Mouse (Mus musculus) naive thymus-derived CD4-positive, alpha-beta T cell, adult 2 months (primary cell): ENCODE results near the gene Hist2h2ab.
"Not testable (repeated sequence)": the region's sequence is repeated elsewhere in the genome, so short reads cannot be mapped to it uniquely, and the experiment has no call there.

Experiments
- DNase-seq: peaks from one replicate; pipeline ENCODE4 v3.0.0-alpha.2; 2011; ENCODE audit warnings: low read depth

Hist2h2ab gene

DNA sequence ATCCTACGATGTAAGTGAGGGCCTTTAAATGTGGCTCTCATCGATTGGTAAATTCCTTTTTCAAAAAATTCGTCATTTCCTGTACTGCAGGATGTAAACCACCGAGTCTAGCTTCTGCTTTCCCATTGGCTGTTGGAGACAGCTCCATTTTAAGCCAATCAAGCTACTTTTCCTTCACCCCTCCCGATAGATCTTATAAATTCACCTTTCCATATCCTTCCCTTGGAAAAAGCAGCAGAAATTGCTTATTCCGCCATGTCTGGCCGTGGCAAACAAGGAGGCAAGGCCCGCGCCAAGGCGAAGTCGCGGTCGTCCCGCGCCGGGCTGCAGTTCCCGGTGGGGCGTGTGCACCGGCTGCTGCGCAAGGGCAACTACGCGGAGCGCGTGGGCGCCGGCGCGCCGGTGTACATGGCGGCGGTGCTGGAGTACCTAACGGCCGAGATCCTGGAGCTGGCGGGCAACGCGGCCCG, at the start of gene Hist2h2ab, which contains the start of gene Bola1:
Gene Hist2h2ab (plus strand): TSS at position 205 of the 470 bp plus-strand sequence.
Gene Bola1 (minus strand): TSS at position 49 of the 470 bp plus-strand sequence.
- peak; percentile 92 for DNase-seq

DNA sequence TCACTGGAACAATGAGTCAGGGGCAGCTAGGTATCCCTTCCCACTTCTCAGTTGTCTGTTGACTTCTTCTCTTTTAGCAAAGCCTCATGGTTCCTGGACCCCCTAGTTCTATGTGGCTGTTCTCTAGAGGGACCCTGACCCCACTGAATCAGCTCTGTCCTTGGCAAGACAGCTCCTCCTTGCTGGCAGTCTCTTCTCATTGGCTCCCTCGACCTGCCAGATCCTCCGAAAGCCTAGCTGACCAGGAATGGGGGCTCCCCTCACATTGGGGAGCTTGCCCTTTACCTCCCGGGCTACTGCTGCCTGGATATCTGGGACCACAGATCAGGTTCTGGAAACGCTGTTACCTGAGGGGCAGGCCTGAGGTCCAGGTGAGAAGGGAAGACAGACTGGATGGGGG, 49.4 kb upstream of the Hist2h2ab start:
- no peak for DNase-seq

DNA sequence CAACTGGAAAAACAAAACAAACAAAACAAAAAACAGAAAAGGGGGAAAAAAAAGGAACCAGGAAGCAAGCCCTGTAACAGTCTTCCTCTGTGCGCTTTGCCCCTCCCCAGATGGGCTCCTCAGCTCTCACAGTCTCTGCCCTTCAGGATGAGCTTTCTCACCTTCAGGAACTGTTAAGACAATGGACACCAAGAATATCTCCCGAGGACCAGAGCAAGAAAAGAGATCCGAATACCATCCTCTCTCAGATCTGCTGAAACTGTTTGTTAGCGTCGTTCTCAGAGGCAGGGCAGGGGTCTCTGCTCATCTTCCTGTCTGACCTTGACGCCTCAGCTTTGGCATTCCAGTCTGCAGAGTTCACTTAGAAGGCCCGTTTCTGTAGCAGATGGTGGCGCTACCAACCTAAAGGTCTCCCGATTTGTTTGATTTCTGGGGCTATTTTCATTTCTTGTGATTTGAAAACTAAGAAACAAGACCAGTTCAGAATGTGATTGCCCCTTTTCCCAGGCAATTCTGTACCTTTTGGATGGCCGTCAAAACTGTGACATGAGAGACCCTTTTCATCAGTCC, 48.6 kb upstream of the Hist2h2ab start:
- DNase-seq, result peak; percentile 47

DNA sequence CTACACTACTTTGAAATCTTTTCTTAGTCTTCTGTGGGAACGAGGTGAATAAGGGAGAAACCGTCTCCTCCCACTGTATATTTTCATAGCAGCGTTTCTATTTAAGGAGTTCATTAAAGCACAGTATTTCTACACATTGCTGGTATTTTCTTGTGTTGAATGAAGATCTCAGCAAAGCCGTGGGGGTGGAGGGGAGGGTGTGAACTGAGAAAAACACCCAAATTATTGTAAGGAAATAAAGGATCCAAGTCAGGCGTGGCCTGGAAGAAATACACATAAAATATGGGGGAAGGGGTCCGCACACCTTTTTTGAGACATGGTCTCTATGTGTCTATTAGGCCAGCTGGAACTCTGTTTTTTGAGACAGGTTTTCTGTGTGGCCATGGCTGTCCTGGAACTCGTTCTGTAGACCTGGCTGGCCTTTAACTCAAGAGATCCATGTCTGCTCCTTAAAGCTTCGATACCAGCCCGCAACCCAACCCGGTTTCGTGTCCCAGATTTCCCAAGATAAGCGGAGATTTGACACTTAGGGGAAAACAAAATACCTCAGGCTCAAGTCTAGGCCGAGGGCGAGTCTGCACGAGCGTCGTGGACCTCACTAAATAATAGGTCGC, 48.0 kb upstream of the Hist2h2ab start:
- no peak for DNase-seq

DNA sequence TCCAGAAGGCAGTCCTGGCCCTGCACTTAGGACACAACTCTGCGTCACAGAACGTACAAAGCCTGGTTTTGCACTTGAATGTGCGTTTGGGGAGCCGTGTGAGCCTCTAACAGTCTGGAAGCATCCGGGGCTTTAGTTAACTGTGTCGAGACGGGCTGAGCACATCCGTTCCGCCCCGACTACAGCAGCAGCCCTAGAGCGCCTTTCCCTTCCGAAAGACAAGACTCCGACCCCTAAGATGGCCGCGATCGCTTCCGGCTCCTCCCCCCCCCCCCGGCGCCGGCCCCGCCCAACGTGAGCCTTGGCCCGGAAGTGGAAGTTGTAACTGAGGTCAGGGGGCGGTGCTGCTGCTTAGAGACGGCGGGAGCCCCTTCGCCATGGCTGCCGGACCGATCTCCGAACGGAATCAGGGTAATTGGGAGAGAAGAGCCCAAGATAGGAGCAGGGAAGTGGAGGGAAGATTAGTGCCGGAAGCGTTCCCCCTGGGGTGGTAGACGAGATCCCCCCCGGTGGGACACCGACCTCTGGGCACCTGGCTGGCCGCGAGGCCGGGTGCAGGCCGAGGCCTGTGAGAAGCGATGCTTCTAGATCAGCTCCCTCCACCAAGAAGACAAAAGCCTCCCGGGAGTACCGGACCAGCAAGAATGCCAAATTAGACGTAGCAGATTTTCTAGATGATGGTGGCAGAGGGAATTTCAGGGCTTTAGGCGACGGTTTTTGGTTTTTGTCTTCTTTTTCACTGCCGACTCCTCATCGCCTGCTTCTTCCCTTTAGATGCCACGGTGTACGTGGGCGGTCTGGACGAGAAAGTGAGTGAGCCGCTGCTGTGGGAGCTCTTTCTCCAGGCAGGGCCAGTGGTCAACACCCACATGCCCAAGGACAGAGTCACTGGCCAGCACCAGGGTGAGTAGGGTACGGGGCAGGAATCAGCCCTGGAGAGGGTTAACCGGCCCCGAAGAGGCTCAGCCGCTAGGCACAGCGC, 47.2 kb upstream of the Hist2h2ab start, which contains the start of gene Sf3b4:
Gene Sf3b4 (plus strand): TSS at position 136 of the 982 bp plus-strand sequence.
- peak; percentile 95 for DNase-seq

DNA sequence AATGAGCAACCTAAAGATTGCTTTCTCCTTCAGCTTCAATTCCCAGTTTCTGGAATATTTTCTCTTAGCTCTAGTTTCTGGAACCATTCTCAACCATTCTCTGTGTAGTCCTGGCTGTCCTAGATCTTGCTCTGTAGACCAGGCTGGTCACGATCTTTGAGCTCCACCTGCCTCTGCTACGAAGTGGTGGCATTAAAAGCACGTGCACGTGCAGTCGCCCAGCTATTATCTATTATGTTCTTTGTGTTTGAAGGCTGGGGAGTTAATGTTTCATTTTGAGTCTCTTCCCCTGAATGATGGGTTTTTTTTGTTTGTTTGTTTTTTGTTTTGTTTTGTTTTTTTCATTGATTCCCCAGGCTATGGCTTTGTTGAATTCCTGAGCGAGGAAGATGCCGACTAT, 46.5 kb upstream of the Hist2h2ab start:
- no peak for DNase-seq

DNA sequence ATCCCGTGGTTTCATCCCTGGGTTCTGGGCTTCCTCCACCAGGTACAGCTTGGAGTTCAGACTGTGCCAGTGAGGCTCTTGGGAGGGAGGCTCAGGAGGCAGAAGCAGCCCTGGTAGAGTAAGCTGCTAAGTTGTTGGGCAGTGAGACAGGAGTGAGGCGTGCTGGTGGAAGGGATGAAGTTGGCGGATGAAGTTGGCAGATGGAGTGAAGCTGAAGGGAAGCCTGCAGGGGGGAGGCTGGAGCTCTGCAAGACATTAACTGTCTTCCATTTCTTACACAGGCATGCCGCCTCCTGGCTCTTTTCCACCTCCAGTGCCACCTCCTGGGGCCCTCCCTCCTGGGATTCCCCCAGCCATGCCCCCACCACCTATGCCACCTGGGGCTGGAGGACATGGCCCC, 45.6 kb upstream of the Hist2h2ab start:
- not testable (repeated sequence) for DNase-seq

DNA sequence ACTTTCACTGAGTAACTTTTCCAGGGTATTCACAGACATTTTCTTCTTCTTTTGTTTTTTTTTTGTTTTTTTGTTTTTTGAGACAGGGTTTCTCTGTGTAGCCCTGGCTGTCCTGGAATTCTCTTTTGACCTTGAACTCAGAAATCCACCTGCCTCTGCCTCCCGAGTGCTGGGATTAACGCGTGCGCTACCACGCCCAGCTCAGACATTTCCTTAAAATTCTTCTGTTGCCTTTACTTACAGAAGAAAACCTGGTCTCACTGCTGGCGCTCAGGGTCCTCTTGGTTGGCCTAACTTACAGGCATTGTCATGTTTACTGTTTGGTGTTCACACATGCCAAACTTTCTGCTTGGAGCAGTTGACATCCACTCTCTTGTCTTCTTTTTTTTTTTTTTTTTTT, 44.4 kb upstream of the Hist2h2ab start:
- no peak for DNase-seq

DNA sequence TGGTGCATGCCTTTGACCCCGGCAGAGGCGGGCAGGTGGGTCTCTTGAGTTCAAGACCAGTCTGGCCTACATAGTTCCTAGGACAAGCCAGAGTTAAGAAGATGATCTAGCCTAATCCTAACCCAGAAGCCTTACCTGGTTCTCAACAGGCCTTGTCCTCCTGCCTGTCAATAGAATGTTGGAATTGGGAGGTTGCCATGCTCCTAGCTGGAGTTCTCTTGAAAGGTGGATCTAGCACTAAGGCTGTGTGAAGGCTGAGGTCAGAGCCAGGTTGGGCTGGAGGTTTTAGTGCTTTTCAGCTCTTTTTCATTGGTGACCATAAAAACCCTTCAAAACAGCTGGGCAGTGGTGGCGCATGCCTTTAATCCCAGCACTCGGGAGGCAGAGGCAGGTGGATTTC, 41.2 kb upstream of the Hist2h2ab start:
- no peak for DNase-seq

DNA sequence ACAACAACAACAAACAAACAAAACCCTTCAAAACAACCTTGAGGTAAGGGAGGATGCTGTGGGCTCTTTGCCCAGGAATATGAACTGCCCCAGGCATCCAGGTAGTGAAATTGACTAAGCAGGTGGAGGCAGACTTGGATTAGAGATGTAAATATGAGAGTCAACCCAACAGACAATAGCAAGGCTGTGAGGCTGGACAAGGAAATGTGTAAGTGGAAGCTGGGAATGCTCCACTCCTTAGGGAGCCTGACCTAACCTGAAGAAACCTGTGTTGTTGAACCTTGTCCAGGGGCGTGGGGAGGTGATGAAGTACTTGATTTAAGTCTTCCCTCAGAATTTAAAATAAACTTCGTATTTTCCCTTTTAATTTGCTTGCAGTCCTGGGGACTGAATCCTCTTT, 40.8 kb upstream of the Hist2h2ab start:
- no peak for DNase-seq

DNA sequence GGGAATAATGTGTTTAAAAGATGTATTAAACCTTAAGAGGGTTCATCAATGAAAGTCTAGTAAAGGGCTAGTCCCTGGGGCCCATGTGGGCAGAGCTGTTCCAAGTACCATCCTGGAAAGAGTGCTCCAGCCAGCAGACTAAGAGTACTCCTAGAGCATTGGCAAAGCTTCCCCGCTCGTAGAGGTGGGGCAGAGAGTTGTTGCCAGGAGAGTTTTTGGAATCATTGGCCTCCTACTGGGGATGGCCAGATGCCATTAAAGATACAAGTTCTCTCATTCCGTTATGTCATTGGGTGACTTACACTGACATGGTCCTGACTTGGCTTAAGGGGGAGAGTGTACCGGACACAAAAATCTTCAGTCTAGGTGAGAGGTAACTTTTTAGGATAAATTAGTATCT, 40.1 kb upstream of the Hist2h2ab start:
- DNase-seq, result no peak

DNA sequence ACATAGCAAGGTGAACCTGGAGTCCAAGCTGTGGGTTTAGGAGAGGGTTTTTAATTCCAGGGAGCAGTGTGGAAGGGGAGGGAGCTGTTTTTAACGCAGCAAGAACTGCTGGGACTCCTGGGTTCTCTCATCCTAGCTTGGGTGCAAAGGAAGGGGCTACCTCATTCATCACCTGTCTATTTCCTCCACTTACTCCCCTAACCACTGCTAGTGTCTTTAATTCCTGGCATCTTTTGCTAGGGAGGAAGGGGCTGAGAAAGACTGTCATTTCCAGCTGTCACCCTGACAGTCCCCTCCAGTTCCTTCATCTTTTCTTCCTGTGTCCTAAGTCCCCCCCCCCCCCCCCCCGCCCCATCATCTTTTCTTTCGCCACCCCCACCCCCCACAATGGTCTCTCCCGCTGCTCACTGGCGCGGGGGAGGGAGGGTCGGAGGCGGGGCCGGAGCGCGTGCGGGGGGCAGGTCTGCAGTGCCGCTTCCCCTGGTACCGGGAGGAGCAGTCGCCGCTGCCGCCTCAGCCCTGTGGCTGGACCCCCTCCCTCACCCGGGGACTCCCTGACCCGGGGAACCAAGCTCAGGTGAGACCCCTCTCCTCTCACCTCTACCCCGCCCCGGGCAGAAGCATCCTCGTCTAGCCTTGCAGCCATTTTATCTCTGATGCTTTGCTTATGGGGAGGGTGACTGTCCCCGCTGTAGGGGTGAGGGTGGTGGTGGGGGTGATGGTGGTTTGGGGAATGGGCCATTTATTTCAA, 38.8 kb upstream of the Hist2h2ab start, which contains the start of gene Sv2a:
Gene Sv2a (plus strand): TSS at position 425 of the 751 bp plus-strand sequence.
- peak; percentile 72 for DNase-seq

DNA sequence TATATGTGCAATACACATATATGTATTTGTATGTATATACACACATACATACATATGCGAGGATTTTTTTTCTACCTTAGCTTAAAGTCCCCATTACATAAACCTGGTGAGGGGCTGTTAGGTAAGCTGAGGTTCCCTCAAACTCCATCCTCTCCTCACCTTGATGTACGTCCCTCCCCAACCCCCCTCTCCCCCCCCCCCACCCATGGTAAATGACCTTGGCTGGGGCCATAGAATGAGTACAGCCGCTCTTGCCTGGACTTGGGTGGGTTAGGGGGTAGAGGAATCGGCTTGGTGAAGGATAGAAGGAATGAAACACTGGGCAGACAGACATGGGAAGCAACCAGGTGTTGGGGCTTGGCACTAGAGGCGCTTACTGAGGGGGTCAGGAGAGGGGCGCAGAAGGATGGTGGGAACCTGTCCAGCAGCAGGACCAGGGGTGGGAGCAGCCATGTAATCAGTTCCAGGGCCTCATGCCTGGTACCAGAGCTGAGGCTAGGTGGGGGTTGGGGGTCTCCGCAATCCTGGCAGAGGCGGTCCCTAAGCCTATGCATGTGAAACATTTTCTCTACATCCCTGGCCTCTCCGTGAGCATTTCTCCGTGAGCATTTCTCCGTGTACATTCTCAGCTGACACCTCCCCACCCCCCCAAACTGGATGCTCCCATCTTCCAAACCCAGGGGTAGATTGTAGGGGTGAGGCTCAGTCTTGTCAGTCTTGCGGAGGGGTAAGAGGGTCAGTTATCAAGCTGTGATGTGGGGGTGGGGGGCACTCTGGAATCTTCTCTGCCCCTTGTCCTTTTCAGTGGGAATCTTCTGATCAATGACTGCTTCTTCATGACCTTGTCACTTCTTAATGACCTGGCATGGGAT, 37.9 kb upstream of the Hist2h2ab start:
- no peak for DNase-seq

DNA sequence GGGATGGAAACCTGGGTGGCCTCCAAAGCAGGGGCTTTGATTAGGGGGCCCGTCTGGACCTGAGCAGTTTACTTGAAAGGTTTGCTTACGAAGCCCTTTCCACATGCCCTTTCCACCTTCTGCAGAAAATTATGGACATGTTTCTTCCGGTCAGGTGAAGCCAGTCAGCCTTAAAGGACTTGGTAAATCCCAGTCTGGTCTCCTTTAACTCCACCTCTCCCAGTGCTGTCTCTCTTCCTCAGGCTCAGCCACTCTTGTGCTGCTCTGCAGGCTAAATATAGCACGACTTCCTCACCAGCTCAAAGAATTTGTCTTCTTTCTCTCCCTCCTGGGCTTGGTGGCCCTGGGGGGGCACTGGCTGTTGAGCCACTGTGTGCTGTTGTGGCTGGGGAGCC, 37.3 kb upstream of the Hist2h2ab start:
- no peak for DNase-seq

DNA sequence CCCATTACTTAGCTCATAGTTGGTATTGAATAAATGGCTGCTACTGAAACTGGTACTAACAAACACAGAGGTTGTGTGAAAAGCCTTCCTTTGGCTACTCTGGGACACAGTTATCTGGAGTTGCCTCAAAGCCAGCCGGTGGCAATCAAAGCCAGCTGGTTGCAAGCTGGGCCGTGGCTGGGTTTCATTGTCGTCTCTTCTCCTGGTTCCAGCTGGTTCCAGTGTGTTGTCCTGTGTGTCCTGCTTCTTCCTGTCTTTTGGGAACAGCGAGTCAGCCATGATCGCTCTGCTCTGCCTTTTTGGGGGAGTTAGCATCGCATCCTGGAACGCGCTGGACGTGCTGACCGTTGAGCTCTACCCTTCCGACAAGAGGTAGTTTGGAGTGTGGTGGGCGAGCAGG, 26.7 kb upstream of the Hist2h2ab start:
- no peak for DNase-seq

DNA sequence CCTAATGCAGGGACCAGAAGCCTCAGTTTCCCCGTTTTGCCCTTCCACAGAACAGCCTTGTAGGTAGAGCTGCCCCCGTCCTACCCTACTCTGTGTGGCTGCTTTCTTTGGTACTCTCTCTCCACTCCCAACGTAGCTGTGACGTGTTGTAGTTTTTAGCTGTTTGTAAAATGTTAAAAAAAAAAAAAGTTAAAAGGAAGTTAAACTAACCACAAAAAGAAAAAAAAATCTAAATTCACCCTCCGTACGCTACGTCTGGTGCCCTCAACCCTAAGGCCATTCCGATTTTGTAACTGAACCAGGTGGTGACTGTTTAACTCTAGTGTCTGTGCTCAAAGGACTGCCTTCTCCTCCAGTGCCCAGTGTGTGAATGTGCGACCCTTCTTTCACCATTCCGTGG, 24.7 kb upstream of the Hist2h2ab start:
- peak; percentile 65 for DNase-seq

DNA sequence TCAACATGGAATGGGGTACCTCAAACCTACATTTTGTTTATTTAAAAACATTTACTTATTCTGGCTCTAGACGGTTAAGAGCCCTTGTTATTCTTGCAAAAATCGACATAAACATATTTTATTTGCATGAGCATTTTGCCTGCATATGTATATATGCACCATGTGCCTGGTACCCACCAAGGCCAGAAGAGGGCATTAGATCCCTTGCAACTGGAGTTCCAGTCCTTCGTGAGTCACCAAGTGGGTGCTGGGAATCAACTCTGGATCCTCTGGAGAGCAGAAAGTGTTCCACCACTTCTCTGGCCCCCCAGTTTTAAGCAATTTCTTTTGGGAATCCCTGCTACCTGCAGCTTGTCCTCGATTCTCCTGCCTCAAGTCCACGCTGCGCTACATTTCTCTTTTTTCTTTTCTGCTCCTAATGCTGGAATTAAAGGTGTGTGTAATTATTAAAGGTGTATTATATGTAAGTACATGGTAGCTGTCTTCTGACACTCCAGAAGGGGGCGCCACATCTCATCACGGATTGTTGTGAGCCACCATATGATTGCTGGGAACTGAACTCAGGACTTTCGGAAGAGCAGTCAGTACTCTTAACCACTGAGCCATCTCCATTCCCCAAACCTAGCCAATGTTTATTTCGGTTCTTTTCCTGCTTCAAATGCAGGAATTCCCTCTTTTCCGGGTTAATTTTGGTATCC, 23.9 kb upstream of the Hist2h2ab start:
- DNase-seq, result peak; percentile 33

DNA sequence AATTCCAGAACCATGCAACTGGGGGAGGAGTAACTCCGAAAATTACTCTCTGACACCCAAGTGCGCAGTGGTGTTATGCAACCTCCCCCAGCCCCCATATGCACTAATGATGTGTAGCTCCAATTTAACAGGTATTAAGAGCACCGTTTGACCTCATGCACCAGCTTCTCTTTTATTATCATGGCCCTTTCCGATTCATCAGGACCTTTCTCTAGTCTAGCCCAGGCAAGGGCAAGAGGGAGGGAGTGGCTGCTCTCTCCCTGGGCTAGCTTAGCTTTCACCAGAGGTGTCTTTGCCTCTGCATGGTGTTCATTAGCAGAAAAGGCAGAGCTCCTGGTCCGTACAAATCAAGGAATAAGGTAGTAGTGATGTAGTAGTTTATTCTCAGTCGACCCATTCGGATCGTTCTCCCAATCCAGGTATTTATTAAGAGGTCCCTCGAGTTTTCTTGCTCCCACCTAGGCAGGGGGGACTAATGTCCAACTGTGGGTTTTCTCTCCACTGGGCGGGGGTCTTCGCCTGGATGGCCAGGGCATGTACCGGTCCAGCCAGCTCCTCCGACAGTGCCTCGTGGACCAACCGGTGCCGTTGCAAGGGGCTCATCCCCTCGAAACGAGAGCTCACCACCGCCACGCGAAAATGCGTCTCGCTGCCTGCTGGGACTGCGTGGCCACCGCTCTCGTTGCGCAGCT, 23.1 kb upstream of the Hist2h2ab start:
- peak; percentile 30 for DNase-seq

DNA sequence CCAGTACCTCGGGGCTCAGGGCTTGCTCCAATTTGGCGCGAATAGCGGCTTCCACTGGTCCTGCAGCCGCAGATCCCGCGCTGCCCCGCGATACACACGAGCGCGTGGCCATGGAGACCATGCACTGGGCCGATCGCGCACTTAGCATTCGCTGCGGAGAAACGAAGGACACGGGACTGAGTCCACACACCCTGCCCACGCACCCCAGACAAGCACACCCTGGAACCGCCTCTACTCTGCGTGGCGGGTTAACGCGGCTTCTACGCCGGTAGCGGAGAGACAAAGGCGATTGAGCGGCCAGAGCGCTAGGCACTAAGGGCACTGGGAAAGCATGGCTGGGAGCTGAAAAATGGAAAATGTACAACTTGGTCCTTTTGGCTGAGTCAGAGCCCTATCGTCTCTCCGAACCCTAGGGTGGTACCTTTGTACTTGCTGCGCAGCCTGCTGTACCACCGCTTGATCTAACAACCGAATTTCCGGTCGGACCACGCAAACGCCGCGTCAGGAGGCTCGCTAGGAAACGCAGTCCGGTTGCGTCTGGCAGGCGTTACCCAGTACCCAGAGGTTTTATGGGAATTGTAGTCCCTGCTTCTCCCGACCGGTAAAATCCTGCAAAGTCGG, 22.4 kb upstream of the Hist2h2ab start:
- DNase-seq, result peak; percentile 90
